Mouse (Mus musculus) cerebellum, postnatal 4 days (tissue): ENCODE measurements around the gene Fbxw14.
"Not testable (repeated sequence)": the region's sequence is repeated elsewhere in the genome, so short reads cannot be mapped to it uniquely, and the experiment has no call there.

Source experiments
- DNase-seq, 2 experiments: peaks; one replicate each; pipeline ENCODE4 v3.0.0; 2022; ENCODE audit warnings: low spot score in 2 of 2, mixed read lengths in 1 of 2

Gene Fbxw14

GRCm38 (mm10) chr9:109287576-109287975, at the start of gene Fbxw14:
Fbxw14 (minus strand) TSS chr9:109287676.
- DNase-seq, result not testable (repeated sequence)

GRCm38 (mm10) chr9:109263041-109263440, 24.4 kb downstream of the Fbxw14 start:
- no peak for DNase-seq

- DNase-seq, result no peak
Observed at GRCm38 (mm10) chr9:109234654-109235053, 52.8 kb downstream of the Fbxw14 start, which contains the start of gene Fbxw20. Fbxw20 (minus strand) TSS chr9:109234754.
